Mouse (Mus musculus) G1E (cell line): Measurements from ENCODE around the gene Itch. TPM values are rescaled to one million over a fixed set of nuclear protein-coding genes. Genes with fewer than 3 reads are reported as not detected.

Experiments
- ATAC-seq: 2 replicates; pipeline ENCODE4 v1.8.0; 2016; ENCODE audit warnings: mild to moderate bottlenecking; ENCODE audit not compliant: insufficient number of reproducible peaks, poor library complexity, low FRiP score, severe bottlenecking; ENCODE audit errors: extremely low read depth
- DNase-seq: peaks from one replicate; pipeline ENCODE4 v3.0.0; 2012; ENCODE audit warnings: low spot score
- H3K27me3 ChIP-seq: 2 replicates; pipeline ENCODE4 v1.6.1; 2012; ENCODE audit warnings: mild to moderate bottlenecking, low read length, inconsistent platforms; ENCODE audit not compliant: insufficient read depth
- H3K36me3 ChIP-seq: replicated peaks from 2 replicates; pipeline ENCODE3; 2012; ENCODE audit warnings: mild to moderate bottlenecking, inconsistent platforms
- H3K4me1 ChIP-seq: 2 replicates; pipeline ENCODE4 v1.6.1; 2012; ENCODE audit warnings: low read depth, low read length, inconsistent platforms, mixed read lengths; ENCODE audit not compliant: insufficient read depth
- H3K4me3 ChIP-seq: 2 replicates; pipeline ENCODE4 v1.5.1; 2012; ENCODE audit warnings: low read depth, mild to moderate bottlenecking, inconsistent platforms, low read length, moderate library complexity, mixed read lengths
- H3K9me3 ChIP-seq: replicated peaks from 2 replicates; pipeline ENCODE4 v1.6.1; 2012; ENCODE audit warnings: inconsistent platforms
- CTCF ChIP-seq: IDR thresholded peaks from 2 replicates; pipeline ENCODE4 v1.5.1; 2012; ENCODE audit warnings: low read depth, low read length, inconsistent platforms, mixed read lengths
- GATA1 ChIP-seq: IDR thresholded peaks from 2 replicates; pipeline ENCODE4 v1.6.1; 2012; ENCODE audit warnings: borderline replicate concordance, low read length, inconsistent platforms, mixed read lengths
- GATA2 ChIP-seq: IDR thresholded peaks from 2 replicates; pipeline ENCODE4 v1.6.1; 2012; ENCODE audit warnings: low read depth, low read length, inconsistent platforms, borderline replicate concordance
- POLR2AphosphoS5 ChIP-seq: IDR thresholded peaks from 2 replicates; pipeline ENCODE4 v1.6.1; 2012; ENCODE audit warnings: low read depth, low read length, inconsistent platforms; ENCODE audit not compliant: insufficient replicate concordance
- TAL1 ChIP-seq: conservative IDR thresholded peaks from 2 replicates; pipeline ENCODE4 v1.6.1; 2012; ENCODE audit warnings: low read depth, low read length, inconsistent platforms, mixed read lengths
- polyA plus RNA-seq: library from polyadenylated mRNA; stranded (reverse); fragments of >175 nt; gene quantifications from 2 replicates; pipeline ENCODE4 v1.2.3, GENCODE M21; 2012
- total RNA-seq, 2 experiments: library from RNA; stranded (forward) in 1 of 2; stranded (reverse) in 1 of 2; fragments of 200-1000 nt in 1 of 2; fragments of >200 nt in 1 of 2; fragmentation: Nextera tagmentation in 1 of 2; gene quantifications; 2 replicates each; pipeline ENCODE4 v1.2.3; 2014 to 2017

The Itch gene
- total and polyA plus RNA-seq, 3 experiments, result 1.8 to 65.6 (median 63.4) TPM

DNA sequence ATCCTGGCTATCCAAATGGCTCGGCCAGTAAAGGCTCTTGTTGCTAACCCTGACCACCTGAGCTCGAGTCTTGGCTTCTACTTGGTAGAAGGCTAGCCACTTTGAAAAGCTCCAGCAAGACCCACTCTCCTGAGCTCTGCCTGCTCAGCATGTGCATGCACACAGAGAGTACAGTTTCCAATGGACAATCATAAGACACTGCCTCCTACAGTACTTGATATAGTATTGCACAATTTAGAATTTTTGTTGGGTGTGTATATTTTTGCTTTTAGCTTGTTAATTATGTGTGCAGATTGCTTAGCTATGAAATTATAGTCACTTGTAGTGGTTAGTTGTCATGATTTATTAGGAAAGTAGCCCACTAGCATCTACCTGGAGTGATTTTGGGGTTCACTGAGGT, 115.4 kb downstream of the Itch start:
- H3K27me3 ChIP-seq, result no peaks in the 10 kb centered on the region
- no peak for DNase-seq
- TF ChIP-seq POLR2AphosphoS5 (no peak), CTCF (no peak), GATA1 (no peak), GATA2 (no peak), TAL1 (no peak)

GRCm38 (mm10) chr2:155249588-155249987, 116.3 kb downstream of the Itch start:
- H3K36me3 ChIP-seq, result peaks cover 69% of the 10 kb centered on the region
- DNase-seq, result no peak

More for the DNA sequence above, 115.4 kb downstream of the Itch start:
- H3K9me3 ChIP-seq, result no peaks in the 10 kb centered on the region
- H3K36me3 ChIP-seq, result peaks cover 78% of the 10 kb centered on the region
- no peak overlapping the region for H3K4me3 ChIP-seq
- ATAC-seq, result no peak
- H3K4me1 ChIP-seq, result no peaks in the 10 kb centered on the region

GRCm38 (mm10) chr2:155265526-155265925, 132.2 kb downstream of the Itch start:
- no peaks in the 10 kb centered on the region for H3K4me1 ChIP-seq
- DNase-seq, result no peak
- H3K9me3 ChIP-seq, result no peaks in the 10 kb centered on the region
- H3K4me3 ChIP-seq, result no peak overlapping the region
- no peaks in the 10 kb centered on the region for H3K36me3 ChIP-seq
- ATAC-seq, result no peak
- TF ChIP-seq GATA2 (no peak), TAL1 (no peak)
- peaks cover 3% of the 10 kb centered on the region for H3K27me3 ChIP-seq

More at GRCm38 (mm10) chr2:155249588-155249987, 116.3 kb downstream of the Itch start:
- no peaks in the 10 kb centered on the region for H3K27me3 ChIP-seq
- H3K9me3 ChIP-seq, result no peaks in the 10 kb centered on the region
- no peak overlapping the region for H3K4me3 ChIP-seq
- H3K4me1 ChIP-seq, result no peaks in the 10 kb centered on the region
- ATAC-seq, result no peak
- TF ChIP-seq CTCF (no peak), GATA1 (no peak), TAL1 (no peak), GATA2 (no peak), POLR2AphosphoS5 (no peak)

DNA sequence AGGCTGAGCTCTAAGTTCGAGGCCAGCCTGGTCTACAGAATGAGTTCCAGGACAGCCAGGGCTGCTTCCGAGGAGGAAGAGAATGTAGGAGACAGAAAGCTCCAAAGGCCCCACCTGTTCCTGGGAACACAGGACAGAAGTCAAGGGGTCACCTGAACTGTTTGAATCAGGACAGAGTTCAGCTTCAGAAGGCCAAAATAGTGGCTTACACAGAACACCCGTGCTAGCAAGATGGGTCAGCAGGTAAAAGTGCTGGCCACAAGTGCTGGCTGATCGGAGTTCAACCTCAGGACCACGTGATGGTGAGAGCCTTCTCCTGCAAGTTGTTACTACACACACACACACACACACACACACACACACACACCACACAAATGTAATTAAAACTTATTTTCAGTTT, 133.6 kb downstream of the Itch start:
- no peak overlapping the region for H3K4me3 ChIP-seq
- DNase-seq, result no peak
- no peak for TF ChIP-seq TAL1
- no peak for TF ChIP-seq POLR2AphosphoS5
- no peak for TF ChIP-seq GATA2
- TF ChIP-seq GATA1, result no peak
- TF ChIP-seq CTCF, result no peak
- H3K9me3 ChIP-seq, result no peaks in the 10 kb centered on the region
- ATAC-seq, result no peak
- no peaks in the 10 kb centered on the region for H3K36me3 ChIP-seq
- H3K4me1 ChIP-seq, result no peaks in the 10 kb centered on the region
- H3K27me3 ChIP-seq, result peaks cover 3% of the 10 kb centered on the region

DNA sequence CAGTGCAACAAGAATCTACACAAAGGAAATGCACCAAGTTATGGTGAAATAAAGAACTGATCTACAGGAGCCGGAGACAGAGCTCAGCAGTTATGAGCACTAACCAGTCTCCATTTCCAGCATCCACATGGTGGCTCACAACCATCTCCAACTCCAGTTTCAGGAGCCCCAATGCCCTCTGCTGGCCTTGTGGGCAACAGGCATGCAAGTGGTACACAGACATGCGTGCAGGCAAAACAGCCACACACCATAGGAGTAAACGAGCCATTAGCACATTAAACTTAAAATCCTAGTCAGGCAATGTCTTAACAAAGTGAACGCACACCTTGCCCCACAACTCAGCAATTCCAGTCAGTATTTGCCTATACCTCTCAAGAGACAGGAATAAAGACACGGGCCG, 138.6 kb downstream of the Itch start:
- H3K36me3 ChIP-seq, result peaks cover 1% of the 10 kb centered on the region
- DNase-seq (no peak), ATAC-seq (no peak)
- H3K4me1 ChIP-seq, result peaks cover 9% of the 10 kb centered on the region
- no peak overlapping the region for H3K4me3 ChIP-seq
- peaks cover 6% of the 10 kb centered on the region; the same call in 1 of the 2 replicates for H3K27me3 ChIP-seq
- TF ChIP-seq GATA1, result no peak
- no peak for TF ChIP-seq CTCF
- TF ChIP-seq TAL1, result no peak
- no peak for TF ChIP-seq GATA2
- no peak for TF ChIP-seq POLR2AphosphoS5
- no peaks in the 10 kb centered on the region for H3K9me3 ChIP-seq

GRCm38 (mm10) chr2:155272396-155273170, 139.3 kb downstream of the Itch start:
- ATAC-seq (no peak), DNase-seq (no peak)
- H3K9me3 ChIP-seq, result no peaks in the 10 kb centered on the region
- peaks cover 7% of the 10 kb centered on the region for H3K36me3 ChIP-seq
- H3K27me3 ChIP-seq, result peaks cover 6% of the 10 kb centered on the region; the same call in 1 of the 2 replicates
- no peak overlapping the region for H3K4me3 ChIP-seq
- TF ChIP-seq GATA1 (no peak), TAL1 (no peak), GATA2 (no peak), CTCF (no peak), POLR2AphosphoS5 (no peak)
- peaks cover 15% of the 10 kb centered on the region for H3K4me1 ChIP-seq

GRCm38 (mm10) chr2:155273603-155274002, 140.3 kb downstream of the Itch start:
- DNase-seq (no peak), ATAC-seq (no peak)
- Histone ChIP-seq H3K36me3 (peaks cover 18% of the 10 kb centered on the region), H3K27me3 (peaks cover 6% of the 10 kb centered on the region; the same call in 1 of the 2 replicates), H3K4me3 (no peak overlapping the region), H3K4me1 (peaks cover 15% of the 10 kb centered on the region), H3K9me3 (no peaks in the 10 kb centered on the region)
- TF ChIP-seq CTCF (no peak), POLR2AphosphoS5 (no peak), TAL1 (no peak), GATA2 (no peak), GATA1 (no peak)
